16 mouse cellular contexts compared by ENCODE assay signal in genomic region chr4:44498156-44498555, GRCm38 (mm10).
"Had no signal": no experiment of that assay in that cellular context is flagged by ENCODE, and none has a peak within 500 bp of the region (broad histone marks: within the 10 kb centered on the region; RNA-seq: fewer than 3 reads in every experiment).

No protein-coding gene starts in this region.

- DNase-seq: heart, postnatal 10 days; heart, postnatal 14 days; heart, postnatal 36 days; heart, postnatal 4 days; kidney, adult 11 months; kidney, adult 18-20 months; kidney, adult 2 months; kidney, adult 8-10 months; kidney, adult 9 months; kidney, postnatal 10 days; kidney, postnatal 14 days; kidney, postnatal 25 days; kidney, postnatal 36 days; kidney, postnatal 4 days; layer of hippocampus, adult 9-11 months; layer of hippocampus, postnatal 36 days had no signal
